Mouse (Mus musculus): ENCODE measurements around the gene Ascc2. TPM values are rescaled to one million over a fixed set of nuclear protein-coding genes. Genes with fewer than 3 reads are reported as not detected.

The Ascc2 gene
- polyA plus RNA-seq (2015; fragmentation: Nextera tagmentation; extraction: Ambion mirVana): 34.5 and 36.5 TPM in 2 replicates

GRCm38 (mm10) chr11:4637534-4638234 lies at the start of gene Ascc2:
Gene Ascc2 (plus strand): TSS chr11:4637747.
- Histone ChIP-seq H3K4me1 (peaks cover 21% of the 10 kb centered on the region), H3K9ac (peak within 1 kb of the TSS; percentile 63), H3K27ac (peak within 1 kb of the TSS; percentile 85), H3K4me3 (replicated peaks) (peak within 1 kb of the TSS; percentile 77), H3K27me3 (no peaks in the 10 kb centered on the region), H3K4me2 (peak within 1 kb of the TSS; percentile 68), H3K9me3 (replicated peaks) (no peaks in the 10 kb centered on the region), H3K36me3 (peaks cover 14% of the 10 kb centered on the region; the same call in 1 of the 2 replicates)
- peak; percentile 97 for ATAC-seq (replicated peaks; ENCODE audit: low FRiP score)
- under 1% methylated on average over 35 of the region's 35 CpGs for WGBS

- Histone ChIP-seq H3K36me3 (0 out of 2 replicates have a peak, but pooled peaks cover 2% of the 10 kb centered on the region), H3K4me1 (peaks cover 14% of the 10 kb centered on the region), H3K4me2 (no peak overlapping the region), H3K9ac (no peak overlapping the region), H3K4me3 (replicated peaks) (no peak overlapping the region), H3K27ac (no peak overlapping the region), H3K27me3 (no peaks in the 10 kb centered on the region), H3K9me3 (replicated peaks) (no peaks in the 10 kb centered on the region)
- WGBS: 83% methylated on average over 4 of the region's 4 CpGs
- ATAC-seq (replicated peaks; ENCODE audit: low FRiP score): no peak
These were observed 45.7 kb upstream of the Ascc2 start for GRCm38 (mm10) chr11:4591811-4592210.

DNA sequence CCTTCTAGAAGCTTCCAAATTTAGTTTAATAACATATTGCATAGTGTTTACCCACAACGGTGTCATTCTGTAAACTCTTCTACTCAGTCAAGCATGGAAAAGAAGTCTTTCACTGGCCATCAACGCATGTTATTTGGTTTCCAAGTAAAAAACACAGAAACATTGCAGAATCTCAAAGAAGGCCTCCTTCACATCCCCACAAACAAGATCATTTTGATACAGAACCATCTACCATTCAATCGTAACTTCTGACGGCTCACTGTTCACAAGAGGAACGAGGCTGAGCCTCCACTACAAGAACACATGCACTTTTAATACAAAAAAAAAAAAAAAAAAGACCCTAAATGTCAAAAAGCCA lies 44.1 kb upstream of the Ascc2 start:
- no peak for ATAC-seq (replicated peaks; ENCODE audit: low FRiP score)
- 18% methylated on average over 5 of the region's 5 CpGs for WGBS
- H3K9me3 ChIP-seq (replicated peaks): no peaks in the 10 kb centered on the region
- H3K4me2 ChIP-seq: peak overlapping the region; percentile 54
- peak overlapping the region; percentile 98 for H3K9ac ChIP-seq
- no peaks in the 10 kb centered on the region for H3K27me3 ChIP-seq
- peaks cover 14% of the 10 kb centered on the region for H3K4me1 ChIP-seq
- no peak overlapping the region for H3K27ac ChIP-seq
- H3K4me3 ChIP-seq (replicated peaks): peak overlapping the region; percentile 98
- 0 out of 2 replicates have a peak, but pooled peaks cover 2% of the 10 kb centered on the region for H3K36me3 ChIP-seq

GRCm38 (mm10) chr11:4593849-4594607 lies 43.5 kb upstream of the Ascc2 start:
- ATAC-seq (replicated peaks; ENCODE audit: low FRiP score): peak; percentile 92
- Histone ChIP-seq H3K27ac (peak overlapping the region; percentile 94), H3K36me3 (0 out of 2 replicates have a peak, but pooled peaks cover 2% of the 10 kb centered on the region), H3K4me1 (peaks cover 14% of the 10 kb centered on the region), H3K9me3 (replicated peaks) (no peaks in the 10 kb centered on the region), H3K4me2 (peak overlapping the region; percentile 54), H3K9ac (peak overlapping the region; percentile 98), H3K4me3 (replicated peaks) (peak overlapping the region; percentile 98), H3K27me3 (no peaks in the 10 kb centered on the region)
- WGBS: under 1% methylated on average over 45 of the region's 45 CpGs

- WGBS: 4% methylated on average over 51 of the region's 53 CpGs
These were observed 42.7 kb upstream of the Ascc2 start, which contains the start of gene Mtmr3 for GRCm38 (mm10) chr11:4594608-4595500. Gene Mtmr3 (minus strand): TSS chr11:4594863.

GRCm38 (mm10) chr11:4598411-4598810 lies 39.1 kb upstream of the Ascc2 start:
- ATAC-seq (replicated peaks; ENCODE audit: low FRiP score): no peak
- H3K4me3 ChIP-seq (replicated peaks): no peak overlapping the region

More at GRCm38 (mm10) chr11:4594608-4595500, 42.7 kb upstream of the Ascc2 start, which contains the start of gene Mtmr3:
- Histone ChIP-seq H3K9ac (peak within 1 kb of the TSS; percentile 98), H3K36me3 (no peaks in the 10 kb centered on the region), H3K9me3 (replicated peaks) (no peaks in the 10 kb centered on the region), H3K27ac (peak within 1 kb of the TSS; percentile 94), H3K4me2 (peak within 1 kb of the TSS; percentile 54), H3K27me3 (no peaks in the 10 kb centered on the region), H3K4me1 (peaks cover 14% of the 10 kb centered on the region), H3K4me3 (replicated peaks) (peak within 1 kb of the TSS; percentile 98)
- ATAC-seq (replicated peaks; ENCODE audit: low FRiP score): peak; percentile 95

GRCm38 (mm10) chr11:4599916-4600315 lies 37.6 kb upstream of the Ascc2 start:
- no peak for ATAC-seq (replicated peaks; ENCODE audit: low FRiP score)
- Histone ChIP-seq H3K27me3 (no peaks in the 10 kb centered on the region), H3K9me3 (replicated peaks) (no peaks in the 10 kb centered on the region), H3K4me3 (replicated peaks) (no peak overlapping the region), H3K4me1 (peaks cover 24% of the 10 kb centered on the region), H3K4me2 (no peak overlapping the region), H3K36me3 (no peaks in the 10 kb centered on the region), H3K9ac (no peak overlapping the region), H3K27ac (no peak overlapping the region)
- WGBS: 83% methylated on average over 3 of the region's 3 CpGs

More at GRCm38 (mm10) chr11:4598411-4598810, 39.1 kb upstream of the Ascc2 start:
- H3K9ac ChIP-seq: no peak overlapping the region
- H3K36me3 ChIP-seq: no peaks in the 10 kb centered on the region
- no peaks in the 10 kb centered on the region for H3K27me3 ChIP-seq
- 87% methylated on average over 2 of the region's 2 CpGs for WGBS
- no peaks in the 10 kb centered on the region for H3K9me3 ChIP-seq (replicated peaks)
- H3K4me1 ChIP-seq: peaks cover 13% of the 10 kb centered on the region
- H3K27ac ChIP-seq: no peak overlapping the region
- no peak overlapping the region for H3K4me2 ChIP-seq

- Histone ChIP-seq H3K9ac (no peak overlapping the region), H3K36me3 (no peaks in the 10 kb centered on the region), H3K4me3 (replicated peaks) (no peak overlapping the region), H3K27ac (no peak overlapping the region), H3K4me2 (no peak overlapping the region), H3K9me3 (replicated peaks) (no peaks in the 10 kb centered on the region), H3K4me1 (peaks cover 22% of the 10 kb centered on the region), H3K27me3 (no peaks in the 10 kb centered on the region)
- ATAC-seq (replicated peaks; ENCODE audit: low FRiP score): no peak
- 91% methylated on average over 5 of the region's 5 CpGs for WGBS
These were observed 35.7 kb upstream of the Ascc2 start for GRCm38 (mm10) chr11:4601890-4602289.

GRCm38 (mm10) chr11:4602691-4603441 lies 34.7 kb upstream of the Ascc2 start:
- 27% methylated on average over 11 of the region's 12 CpGs for WGBS
- H3K27me3 ChIP-seq: no peaks in the 10 kb centered on the region
- H3K9ac ChIP-seq: 0 out of 2 replicates have a peak overlapping the region, but pooled peaks have one; percentile 5
- ATAC-seq (replicated peaks; ENCODE audit: low FRiP score): 0 out of 2 replicates have a peak, but pooled peaks have one; percentile 29
- H3K4me2 ChIP-seq: peak overlapping the region; percentile 12; the same call in 1 of the 2 replicates
- no peak overlapping the region for H3K27ac ChIP-seq
- H3K36me3 ChIP-seq: no peaks in the 10 kb centered on the region
- peaks cover 22% of the 10 kb centered on the region for H3K4me1 ChIP-seq
- H3K9me3 ChIP-seq (replicated peaks): no peaks in the 10 kb centered on the region
- H3K4me3 ChIP-seq (replicated peaks): no peak overlapping the region

DNA sequence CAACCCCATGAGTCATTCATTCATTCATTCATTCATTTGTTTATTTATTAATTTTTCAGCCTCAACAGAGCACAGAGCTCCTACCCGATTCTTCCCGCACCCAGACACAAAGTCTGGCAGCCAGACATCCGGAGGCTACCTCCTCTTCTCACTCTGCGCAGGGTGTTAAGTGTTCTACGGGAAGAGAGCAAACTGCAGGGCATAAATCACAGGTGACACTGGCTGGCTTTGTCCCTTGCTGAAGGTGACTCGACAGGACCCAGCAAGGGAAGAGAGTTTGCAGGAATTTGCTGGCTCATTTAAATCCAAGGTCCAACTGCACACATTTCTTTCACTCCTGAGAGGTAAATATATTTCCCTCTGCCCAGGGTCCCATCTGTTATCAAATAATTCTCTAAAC lies 33.1 kb upstream of the Ascc2 start:
- H3K4me1 ChIP-seq: peaks cover 22% of the 10 kb centered on the region
- H3K9me3 ChIP-seq (replicated peaks): no peaks in the 10 kb centered on the region
- no peaks in the 10 kb centered on the region for H3K27me3 ChIP-seq
- no peak overlapping the region for H3K9ac ChIP-seq
- H3K4me2 ChIP-seq: no peak overlapping the region
- ATAC-seq (replicated peaks; ENCODE audit: low FRiP score): no peak
- H3K27ac ChIP-seq: 0 out of 2 replicates have a peak overlapping the region, but pooled peaks have one; percentile 13
- H3K36me3 ChIP-seq: no peaks in the 10 kb centered on the region
- WGBS: 5% methylated on average over 6 of the region's 6 CpGs
- no peak overlapping the region for H3K4me3 ChIP-seq (replicated peaks)

GRCm38 (mm10) chr11:4605414-4605813 lies 32.1 kb upstream of the Ascc2 start:
- Histone ChIP-seq H3K27me3 (no peaks in the 10 kb centered on the region), H3K36me3 (no peaks in the 10 kb centered on the region), H3K4me3 (replicated peaks) (no peak overlapping the region), H3K4me2 (no peak overlapping the region), H3K4me1 (peaks cover 22% of the 10 kb centered on the region), H3K27ac (no peak overlapping the region), H3K9me3 (replicated peaks) (no peaks in the 10 kb centered on the region), H3K9ac (no peak overlapping the region)
- ATAC-seq (replicated peaks; ENCODE audit: low FRiP score): no peak
- WGBS: 52% methylated on average over 7 of the region's 7 CpGs

Measured in kidney, embryonic 15.5 days (tissue).